Mouse (Mus musculus) liver (tissue): ENCODE data around the gene Dclk1.
A peak's percentile ranks its signal among the peaks of the same experiment; 100 is the strongest.

Experiments
- DNase-seq: peaks from one replicate; pipeline ENCODE4 v3.0.0-alpha.2; 2020; ENCODE audit warnings: mixed read lengths

The Dclk1 gene

DNA sequence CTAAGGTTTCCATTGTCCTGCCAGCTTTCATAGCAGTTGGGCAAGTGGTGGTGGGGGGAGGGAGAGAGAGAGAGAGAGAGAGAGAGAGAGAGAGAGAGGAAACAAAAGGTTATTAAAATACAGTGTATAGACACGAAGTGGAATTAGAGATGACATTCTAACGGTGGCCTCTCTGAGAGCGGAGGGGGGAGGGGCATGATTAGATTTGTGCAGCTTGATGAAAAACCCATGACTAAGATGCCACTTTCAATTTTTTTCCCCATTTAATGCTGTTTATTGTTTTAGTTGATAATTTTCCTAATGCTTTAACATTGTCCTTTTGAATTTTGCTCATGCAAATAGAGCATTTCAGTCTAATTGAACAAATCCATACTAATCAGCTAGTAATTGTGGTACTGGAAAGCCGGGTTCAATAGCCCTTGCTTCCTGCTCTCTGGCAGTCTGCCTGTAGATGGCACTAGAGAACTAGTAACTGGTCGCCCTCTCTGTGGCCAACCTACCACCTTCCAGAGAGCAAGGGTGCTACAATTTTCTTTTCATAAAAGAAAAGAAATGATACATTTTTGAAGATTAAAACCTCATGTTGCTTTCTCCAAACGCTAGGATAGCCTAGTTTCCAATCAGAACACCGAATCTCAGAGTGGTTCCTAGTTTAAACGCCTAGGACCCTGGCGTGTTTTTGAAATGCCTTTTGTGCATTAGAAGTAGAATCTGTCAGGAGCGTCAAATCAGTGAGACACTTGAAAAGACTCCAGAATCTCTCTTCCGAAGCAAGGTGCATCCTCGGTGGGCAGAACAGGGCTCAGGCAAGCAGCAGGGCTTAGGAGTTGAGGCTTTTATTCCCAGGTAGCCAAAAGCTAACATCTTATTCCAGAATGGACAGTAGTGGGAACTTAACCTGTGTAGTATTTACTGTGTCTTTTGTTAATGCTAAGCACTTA lies 278.3 kb downstream of the Dclk1 start:
- DNase-seq, result peak; percentile 52

DNA sequence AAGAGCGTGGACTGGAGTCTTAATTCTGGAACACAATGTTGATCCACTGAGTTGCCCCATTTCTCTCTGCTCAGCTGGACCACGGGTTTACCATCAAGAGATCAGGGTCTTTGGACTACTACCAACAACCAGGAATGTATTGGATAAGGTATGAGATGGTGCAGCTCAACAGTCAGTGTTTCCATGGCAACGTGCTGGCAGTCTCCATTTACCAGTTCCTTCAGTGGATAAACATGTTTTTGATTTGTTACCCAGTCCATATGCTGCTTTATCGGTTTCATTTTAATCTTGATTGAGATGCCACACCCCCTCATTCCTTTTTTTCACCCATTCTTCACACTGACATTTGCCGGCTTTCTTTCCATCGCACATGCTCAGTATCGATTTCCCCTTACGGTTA lies 279.6 kb downstream of the Dclk1 start:
- no peak for DNase-seq

DNA sequence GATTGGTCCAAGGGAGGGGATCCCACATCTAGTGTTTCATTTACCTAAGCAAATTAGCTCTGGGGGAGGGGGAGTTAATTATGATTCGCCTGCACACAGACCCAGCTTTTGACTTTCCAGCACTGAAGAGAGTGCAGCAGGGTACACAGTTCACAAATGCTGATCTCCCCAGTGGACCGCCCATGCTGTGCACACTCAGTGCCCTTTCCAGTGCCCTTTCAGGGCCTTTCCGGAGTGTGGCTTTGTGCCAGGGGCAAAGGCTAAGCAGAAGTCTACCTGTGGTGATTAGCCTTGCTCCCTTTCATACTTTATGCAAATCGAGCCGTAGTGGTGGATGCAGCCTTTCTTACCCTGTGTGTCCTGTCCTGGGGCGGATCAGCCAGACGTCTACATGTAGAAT lies 281.1 kb downstream of the Dclk1 start:
- DNase-seq, result no peak

DNA sequence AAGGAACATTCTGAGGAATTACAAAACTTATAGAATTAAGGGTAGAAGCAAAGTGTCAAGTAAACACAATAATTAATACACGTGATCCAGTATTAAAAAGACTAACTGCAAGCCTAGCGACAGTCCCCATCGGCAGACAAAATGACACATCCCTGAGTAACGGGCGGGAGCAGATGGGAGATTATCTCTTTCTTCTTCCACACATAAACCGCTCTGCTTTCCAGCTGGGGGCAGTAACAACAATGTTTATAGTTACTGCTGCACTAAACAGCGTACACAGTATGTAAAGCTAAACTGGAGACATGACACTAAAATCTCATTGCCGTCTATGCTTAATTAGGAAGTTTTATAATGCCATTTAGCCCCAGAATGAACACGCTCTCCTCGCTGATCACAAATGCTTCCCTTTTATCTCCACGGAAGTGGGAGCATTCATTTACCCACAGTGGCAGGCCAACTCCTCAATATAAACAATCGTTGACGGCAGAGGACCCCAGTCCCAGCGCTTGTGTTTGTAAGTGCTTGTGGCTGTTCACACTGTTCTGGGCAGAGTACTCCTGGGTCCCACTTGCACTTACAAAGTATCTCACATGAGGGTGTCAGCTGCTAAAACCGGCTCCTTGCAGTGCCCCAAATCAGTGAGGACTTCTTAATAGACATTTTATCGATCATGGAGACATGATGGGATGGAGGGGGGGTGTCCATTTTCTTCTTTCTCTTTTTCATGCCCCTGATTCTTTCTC lies 281.7 kb downstream of the Dclk1 start:
- DNase-seq, result no peak

DNA sequence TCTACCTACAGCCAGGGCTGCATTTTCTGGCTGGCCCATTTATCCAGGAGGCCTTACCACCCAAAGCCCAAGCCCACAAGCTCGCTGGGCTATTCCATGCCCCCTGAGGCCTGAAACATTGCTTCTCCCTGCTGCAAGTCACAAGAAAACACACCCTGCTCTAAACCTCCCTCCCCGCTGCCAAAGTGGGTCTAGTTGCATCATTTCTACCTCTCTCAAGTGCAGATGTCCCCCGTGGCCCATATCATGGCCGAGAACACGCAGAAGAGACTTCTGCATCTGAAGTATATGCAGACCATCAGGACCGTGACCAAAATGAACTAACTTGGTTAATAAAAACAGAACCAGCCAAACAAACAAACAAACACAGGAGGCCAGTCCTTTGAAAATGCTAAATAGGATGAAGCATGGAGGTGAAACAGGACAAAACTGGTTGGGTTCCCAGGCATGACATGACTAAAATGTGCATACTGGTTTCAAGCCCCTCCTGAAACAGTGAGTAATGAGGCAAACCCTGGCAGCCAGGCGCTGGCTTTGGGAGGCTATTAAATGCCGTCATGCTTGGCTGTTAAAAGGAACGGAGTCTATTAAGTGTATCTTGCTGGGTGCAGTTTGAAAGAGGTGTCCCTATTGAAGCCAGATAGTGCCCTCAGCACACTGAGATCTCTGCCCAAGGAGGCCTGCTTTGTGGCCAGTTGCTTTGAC lies 282.5 kb downstream of the Dclk1 start:
- DNase-seq, result no peak

DNA sequence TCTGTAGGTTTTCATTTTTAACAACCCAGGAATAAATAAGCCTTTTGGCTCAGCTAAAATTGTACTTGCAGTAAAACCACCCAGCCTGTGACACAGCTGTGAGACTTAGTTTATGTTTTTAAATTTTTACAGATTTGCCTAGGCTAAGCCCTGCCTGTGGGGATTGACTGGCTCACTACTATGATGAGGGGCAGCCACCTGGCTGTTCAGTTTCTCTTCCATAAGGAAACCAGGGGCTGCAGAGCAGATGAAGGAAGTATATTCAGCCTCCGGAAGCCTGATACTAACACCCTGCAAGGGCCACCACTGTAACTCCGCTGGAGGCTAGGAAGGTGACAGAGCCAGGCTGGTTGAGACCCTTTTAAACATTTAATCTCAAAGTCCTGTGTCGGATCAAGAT lies 284.3 kb downstream of the Dclk1 start:
- no peak for DNase-seq

DNA sequence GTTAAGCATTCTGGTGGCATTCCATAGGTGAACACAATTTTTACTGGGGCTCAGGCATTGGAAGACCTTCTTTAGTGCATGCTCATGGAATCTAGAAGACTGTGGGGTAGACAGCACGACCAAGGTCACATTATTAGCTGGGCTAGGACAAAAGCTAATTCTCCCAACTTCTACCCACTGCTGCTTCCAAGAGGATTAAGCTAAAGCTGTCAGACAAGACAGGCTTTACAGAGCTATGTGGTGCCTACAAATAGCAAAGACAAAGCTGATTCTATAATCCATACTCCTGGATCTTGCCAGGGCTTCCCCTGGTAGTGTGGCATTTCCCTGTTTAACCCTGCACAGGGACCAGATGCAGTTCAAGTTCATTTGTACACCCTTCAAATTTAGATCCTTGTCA lies 285.4 kb downstream of the Dclk1 start:
- DNase-seq, result no peak

DNA sequence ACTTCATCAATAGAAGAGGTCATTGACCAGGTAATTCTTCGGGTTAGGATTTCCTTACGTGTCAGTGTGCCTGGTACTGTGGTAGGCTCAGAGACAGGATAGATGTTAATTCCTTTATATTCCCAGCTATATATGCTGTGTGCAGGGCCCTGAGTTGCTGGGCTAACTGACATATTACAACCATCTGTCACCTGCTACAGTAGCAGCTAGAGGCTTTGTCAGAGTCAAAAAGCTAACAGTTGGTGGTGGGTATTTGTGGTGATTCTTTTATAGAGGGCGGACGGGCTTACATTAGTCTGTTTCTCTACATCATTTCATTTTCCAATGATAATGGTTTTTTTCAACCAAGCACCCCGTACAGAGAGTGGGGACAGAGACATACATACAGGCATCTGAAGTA lies 285.8 kb downstream of the Dclk1 start:
- no peak for DNase-seq

DNA sequence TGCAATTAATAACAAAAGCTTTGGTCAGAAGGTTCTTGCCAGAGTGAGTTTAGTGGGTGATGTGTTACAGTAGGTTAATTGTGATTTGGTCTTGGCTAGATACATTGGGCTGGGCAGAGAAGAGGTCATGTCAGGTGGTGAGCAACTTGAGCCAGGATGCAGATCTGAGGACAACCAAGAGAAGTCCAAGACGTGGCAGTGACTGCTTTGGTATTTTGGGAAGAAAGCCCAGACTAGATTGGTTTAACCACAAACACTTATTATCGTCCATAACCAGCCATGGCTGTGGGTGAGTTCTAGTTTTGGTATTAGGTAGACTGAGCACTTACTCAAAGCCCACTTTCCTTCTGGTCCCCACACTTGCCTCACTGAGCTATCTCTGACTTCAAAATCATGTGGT lies 287.2 kb downstream of the Dclk1 start:
- no peak for DNase-seq

DNA sequence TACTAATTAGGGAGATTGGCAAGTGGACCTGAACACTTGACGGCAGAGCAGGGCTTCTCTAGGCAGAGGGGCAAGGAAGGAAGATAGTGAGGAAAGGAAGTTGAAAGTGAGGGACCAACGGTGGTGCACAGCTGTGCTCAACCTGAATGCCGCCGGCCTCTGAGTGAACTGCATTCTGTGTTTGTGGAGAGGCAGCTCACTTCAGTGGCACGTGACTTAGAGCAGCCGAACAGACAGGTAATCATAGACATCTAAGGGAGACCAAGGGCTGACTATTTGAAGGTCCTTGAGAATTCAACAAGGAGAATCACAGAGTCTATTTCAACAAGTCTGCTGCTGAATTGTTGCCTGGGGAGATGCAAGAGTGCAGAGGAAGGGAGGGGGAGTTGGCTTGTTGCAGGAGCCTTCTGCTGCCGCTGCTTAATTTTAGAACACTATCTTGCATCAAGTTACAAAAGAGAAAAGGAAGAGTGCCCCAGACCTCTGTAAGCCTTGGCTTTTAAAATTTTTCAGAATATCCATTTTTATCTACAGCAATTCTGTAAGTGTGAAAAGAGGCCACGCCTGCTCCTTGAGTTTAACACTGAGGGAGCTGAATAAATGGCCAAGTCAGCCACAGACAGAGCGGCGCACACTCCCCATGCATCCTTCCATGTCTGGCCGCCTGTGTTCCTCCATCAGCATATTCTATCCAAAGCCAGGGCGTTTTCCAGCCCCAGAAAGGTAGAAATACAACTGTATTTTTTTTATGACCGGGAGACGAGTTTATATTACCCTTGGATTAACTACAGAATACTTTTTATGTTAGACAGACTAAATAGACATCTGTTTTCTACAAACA lies 289.3 kb downstream of the Dclk1 start:
- DNase-seq, result no peak

DNA sequence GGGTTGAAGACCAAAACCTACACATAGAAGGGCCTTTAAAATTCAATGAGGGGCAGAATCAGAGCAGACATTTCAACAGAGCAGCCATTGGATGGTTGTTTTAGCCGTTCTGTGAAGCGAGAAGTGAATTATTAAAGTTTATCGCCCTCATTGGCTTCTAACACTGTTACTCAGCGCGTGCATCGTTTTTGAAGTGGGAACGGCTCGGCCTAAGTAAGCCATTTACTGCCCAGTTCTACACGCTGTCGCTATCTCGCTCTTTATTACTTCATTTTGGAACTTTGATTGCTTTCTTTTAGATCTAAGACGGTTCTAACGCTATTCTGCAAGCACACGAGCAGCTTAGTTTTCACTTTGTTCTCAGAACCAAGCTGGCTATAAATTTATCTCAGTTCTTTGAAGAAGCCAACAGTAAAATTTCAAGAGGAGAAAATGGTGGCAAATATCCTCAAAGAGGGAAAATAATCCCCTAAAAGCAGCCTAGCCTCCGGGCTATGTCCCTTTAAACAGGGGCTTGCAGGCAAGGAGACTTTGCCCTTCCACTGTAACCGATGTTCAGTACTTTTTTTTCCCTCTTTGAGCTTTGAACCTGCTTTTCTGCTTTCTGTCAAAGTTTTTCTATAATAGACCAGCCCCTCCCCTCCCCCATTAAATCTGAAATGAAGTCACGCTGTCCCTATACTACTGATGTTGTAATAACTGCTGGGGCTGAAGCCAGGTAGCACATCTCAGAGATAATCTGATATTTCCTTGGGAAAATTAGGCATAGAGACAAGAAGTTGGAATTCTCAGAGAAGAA lies 290.2 kb downstream of the Dclk1 start:
- no peak for DNase-seq

DNA sequence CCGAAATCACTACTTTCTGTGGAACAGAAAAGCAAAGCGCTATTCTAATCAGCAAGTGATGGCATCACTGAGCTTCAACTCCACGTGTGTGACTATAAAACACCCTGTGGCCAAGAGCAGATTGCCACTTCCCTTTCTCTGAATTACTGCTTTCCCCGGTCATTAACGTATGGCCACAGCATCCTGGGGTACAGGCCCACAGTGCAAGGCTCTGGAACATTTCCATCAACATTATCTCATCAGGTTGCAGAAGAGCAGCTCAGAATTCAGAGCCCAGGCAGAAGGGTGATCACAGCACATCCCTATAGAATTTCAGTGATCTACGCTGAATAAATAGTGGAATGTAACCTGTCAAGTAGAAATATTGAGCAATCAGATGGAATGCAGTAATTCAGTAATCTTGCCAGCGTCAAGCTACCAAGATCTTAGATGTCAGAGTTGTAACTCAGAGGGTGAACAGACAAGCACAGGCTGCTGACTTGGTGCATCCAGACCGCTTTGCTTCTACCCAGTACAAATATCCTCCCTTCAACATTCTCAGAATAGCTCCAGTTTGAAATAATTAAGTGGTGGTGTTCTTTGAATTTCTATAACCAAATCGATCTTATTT lies 293.5 kb downstream of the Dclk1 start:
- no peak for DNase-seq

DNA sequence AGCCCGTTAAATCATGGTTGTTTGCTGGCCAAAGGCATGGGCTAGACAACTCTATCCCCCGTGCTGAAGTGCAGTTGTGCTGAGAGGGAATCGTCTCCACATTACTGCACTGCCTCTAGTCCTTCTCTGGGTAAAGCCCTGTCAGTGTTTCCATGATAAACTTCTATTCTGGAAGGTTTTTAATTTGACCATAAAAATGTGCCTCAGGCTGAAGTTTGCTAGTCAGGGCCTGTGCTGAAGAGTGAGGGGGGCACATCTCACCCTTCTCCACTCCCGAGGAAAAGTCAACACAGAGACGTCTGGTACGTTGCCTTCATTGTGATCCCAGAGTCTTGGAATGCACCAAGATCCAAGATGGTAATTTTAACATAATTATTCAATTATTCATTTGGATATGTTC lies 294.7 kb downstream of the Dclk1 start:
- DNase-seq, result no peak

DNA sequence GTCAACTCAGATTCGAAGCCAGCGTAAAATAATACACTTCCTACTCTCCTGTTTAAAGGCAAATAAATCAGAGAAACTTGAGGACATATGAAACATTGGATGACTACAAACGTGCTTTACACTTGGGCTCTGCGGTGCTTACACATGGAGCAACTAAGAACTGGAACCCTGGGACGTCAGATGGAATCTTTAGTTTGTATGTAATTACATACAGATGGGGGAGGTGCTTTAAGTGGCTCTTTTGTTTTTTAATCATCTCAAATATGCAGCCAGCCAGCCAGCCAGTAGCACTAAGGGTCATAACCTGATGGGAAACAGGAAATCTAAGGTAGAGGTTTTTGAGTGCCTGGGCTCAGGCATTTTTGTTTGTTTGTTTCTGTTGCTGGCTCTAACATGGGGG lies 295.6 kb downstream of the Dclk1 start:
- DNase-seq, result no peak

DNA sequence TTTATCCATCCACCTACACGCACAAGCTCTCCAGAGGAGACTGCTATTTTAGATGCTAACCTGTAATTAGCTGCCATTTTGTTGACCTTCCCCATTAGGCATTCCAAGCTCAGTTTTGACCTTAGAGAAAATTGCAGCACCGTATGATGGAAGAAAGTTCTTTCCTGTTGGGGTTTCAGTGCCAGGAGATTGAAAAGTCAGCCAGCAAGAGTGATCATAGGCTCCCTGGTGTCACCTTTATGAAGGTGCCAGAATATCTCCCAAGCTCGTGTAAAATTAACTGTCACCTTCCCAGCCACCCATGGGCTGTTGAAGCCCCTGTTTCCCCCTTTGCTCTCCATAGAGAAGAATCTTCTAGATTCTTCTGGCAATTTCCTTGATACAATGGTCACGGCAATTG lies 297.2 kb downstream of the Dclk1 start:
- DNase-seq, result no peak

DNA sequence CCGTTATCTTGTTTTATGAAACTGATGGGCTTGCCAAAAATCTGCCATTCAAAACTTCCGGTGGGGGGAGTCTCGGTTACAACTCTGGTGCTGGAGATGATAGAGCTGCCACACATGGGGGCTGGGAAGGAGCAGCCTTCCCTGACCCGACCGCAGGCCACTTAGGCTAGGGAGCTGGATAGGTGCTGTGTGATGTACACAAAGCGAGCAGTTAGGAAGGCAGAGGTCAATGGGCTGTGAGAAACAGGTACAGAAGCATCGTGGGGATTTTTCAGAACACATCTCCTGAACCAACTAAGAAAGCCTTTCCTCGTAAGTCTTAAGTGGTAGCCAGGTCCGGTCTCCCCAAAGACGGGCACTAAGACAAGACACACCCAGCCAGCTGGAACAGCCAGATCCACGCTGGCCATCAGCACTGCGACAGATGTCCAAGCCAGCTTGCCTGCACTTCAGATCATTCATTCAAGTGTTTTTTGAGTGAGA lies 297.7 kb downstream of the Dclk1 start:
- DNase-seq, result no peak

DNA sequence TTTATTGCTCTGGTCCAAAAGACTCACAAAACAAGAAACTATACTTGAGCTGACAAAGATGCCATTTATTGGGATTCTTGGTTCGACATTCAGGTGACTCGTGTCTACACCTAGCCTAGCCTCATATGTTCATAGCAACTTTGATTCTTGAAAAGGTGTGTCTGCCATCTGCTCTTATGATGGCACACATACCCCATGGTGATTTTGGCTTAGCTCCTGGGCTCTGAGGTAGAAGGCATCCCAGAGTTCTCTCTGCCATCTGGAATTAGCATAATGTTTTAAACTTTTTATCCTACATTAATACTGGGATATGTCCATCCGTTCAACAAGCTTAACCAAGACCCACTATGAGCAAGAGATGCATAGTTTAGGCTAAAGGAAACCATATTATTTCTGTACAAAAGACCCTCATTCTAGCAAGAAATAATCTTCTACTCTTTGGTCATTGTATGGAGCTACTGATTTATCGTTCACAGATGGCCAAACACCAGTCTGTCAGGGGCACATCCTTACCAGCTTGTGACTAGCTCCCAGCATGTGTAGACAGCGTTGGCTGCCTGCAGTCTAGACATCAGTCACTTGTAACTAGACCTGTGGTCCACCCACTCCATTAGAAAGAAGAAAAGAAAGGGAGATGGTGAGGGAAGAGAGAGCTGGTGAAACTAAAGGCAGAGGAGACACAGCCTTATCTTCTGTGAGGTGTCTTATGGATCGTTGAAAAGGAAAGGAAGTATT lies 298.4 kb downstream of the Dclk1 start:
- no peak for DNase-seq

DNA sequence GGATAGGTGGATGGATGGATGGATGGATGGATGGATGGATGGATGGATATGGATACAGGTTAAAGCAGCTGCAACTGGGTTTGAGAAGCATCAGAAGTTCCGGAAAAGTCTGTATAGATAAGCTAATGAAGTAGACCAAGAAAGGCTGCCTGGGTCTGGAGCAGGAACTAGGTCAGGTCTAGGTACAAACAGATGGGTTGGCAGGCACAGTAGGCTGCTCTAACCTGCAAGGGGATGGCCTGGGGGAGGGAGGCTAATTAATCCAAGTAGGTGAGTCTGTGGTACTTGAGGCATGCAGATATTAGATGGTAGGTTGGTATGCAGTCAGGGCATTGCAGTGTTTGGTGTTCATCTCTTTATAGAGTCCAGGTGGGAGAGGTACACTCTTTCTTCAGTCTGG lies 299.6 kb downstream of the Dclk1 start:
- DNase-seq, result no peak

DNA sequence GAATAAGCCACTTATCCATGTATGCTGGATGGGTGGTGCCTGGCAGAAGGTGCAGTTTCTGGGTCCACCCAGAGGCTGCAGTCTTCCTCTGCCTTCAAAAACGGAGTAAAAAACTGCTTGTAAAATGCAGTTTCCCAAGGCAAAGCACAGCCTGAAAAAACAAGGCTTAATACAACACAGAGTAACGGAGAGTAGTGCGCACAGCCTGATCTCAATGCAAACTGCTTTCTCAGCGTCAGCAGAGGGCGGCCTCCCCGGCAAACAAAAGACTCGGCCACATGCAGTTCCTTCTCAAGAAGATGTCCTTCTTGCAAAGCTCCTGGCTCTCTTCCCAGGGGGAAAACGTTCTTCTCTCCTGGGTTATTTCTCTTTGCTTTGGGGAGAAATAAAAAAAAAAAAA lies 300.1 kb downstream of the Dclk1 start:
- peak; percentile 31 for DNase-seq

DNA sequence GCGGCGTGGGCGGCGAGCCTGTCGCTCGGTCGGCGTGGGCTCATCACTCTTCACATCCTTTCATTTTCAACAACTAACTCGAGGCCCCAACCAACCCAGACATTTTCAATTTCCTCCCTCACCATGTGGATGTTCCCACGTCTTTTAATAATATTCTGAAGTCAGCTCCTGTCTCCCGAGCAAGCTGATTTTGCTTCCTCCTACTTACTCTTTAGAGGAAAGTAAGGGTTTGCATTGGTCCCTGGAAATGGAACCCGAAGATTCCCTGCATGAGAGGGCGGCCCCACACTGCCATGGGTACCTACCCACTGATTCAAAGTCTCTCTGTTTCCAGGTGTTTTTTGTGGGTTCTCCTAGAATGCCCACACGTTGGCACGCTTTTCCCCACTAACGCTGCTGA lies 300.8 kb downstream of the Dclk1 start:
- no peak for DNase-seq
